Comparison of ENCODE assay signal across 8 mouse cellular contexts in genomic region chr11:119048133-119048510, GRCm38 (mm10). TPM values are rescaled to one million over a fixed set of nuclear protein-coding genes. Genes with fewer than 3 reads are reported as not detected.
DNase-seq lines count a peak whose midpoint lies in the region; ATAC-seq and TF ChIP-seq lines count a peak whose summit lies in the region.

No protein-coding gene starts in this region.

- intact Hi-C loops in left cerebral cortex, postnatal 14 days (cut with DNase I), result no loop called here

- DNase-seq in liver, embryonic 13.5 days, result no peak
- DNase-seq in brain, embryonic 14.5 days (ENCODE audit: low read depth), result peak; percentile 70
- no peak for DNase-seq in hindbrain, embryonic 14.5 days (ENCODE audit: low spot score)
- no peak for DNase-seq in left cerebral cortex, postnatal 14 days (ENCODE audit: low spot score in 2 of 2)
- DNase-seq in cerebellum, postnatal 10 days, result no peak
- DNase-seq in yolk sac, embryonic 10.5 days (ENCODE audit: low spot score), result no peak

- no peaks in the 10 kb centered on the region for H3K9me3 ChIP-seq in liver, embryonic 13.5 days (replicated peaks)
- H3K9me3 ChIP-seq in liver, embryonic 12.5 days (replicated peaks), result no peaks in the 10 kb centered on the region
- no peaks in the 10 kb centered on the region for H3K9me3 ChIP-seq in hindbrain, embryonic 14.5 days (ENCODE audit: control insufficient read depth, low read length)
- H3K9me3 ChIP-seq in midbrain, embryonic 15.5 days, result no peaks in the 10 kb centered on the region

- no peak overlapping the region for H3K27ac ChIP-seq in liver, embryonic 13.5 days
- H3K27ac ChIP-seq in liver, embryonic 12.5 days, result no peak overlapping the region
- no peak overlapping the region for H3K27ac ChIP-seq in hindbrain, embryonic 14.5 days
- no peak overlapping the region for H3K27ac ChIP-seq in midbrain, embryonic 15.5 days

- peaks cover 28% of the 10 kb centered on the region for H3K4me1 ChIP-seq in liver, embryonic 13.5 days (replicated peaks)
- H3K4me1 ChIP-seq in liver, embryonic 12.5 days, result peaks cover 28% of the 10 kb centered on the region
- peaks cover 30% of the 10 kb centered on the region for H3K4me1 ChIP-seq in hindbrain, embryonic 14.5 days (replicated peaks; ENCODE audit: control insufficient read depth, insufficient read depth, low read length)
- peaks cover 46% of the 10 kb centered on the region for H3K4me1 ChIP-seq in midbrain, embryonic 15.5 days

- no peak for ATAC-seq in liver, embryonic 13.5 days (ENCODE audit: low read depth)
- ATAC-seq in liver, embryonic 12.5 days, result no peak
- no peak for ATAC-seq in hindbrain, embryonic 14.5 days (ENCODE audit: low FRiP score)
- ATAC-seq in midbrain, embryonic 15.5 days (replicated peaks), result no peak

- 0 out of 2 replicates have a peak overlapping the region, but pooled peaks have one; percentile 6 for H3K4me2 ChIP-seq in liver, embryonic 13.5 days
- no peak overlapping the region for H3K4me2 ChIP-seq in liver, embryonic 12.5 days
- peak overlapping the region; percentile 73 for H3K4me2 ChIP-seq in hindbrain, embryonic 14.5 days (replicated peaks)
- H3K4me2 ChIP-seq in midbrain, embryonic 15.5 days, result peak overlapping the region; percentile 20; the same call in 1 of the 2 replicates

- H3K36me3 ChIP-seq in liver, embryonic 13.5 days, result no peaks in the 10 kb centered on the region
- H3K36me3 ChIP-seq in liver, embryonic 12.5 days, result no peaks in the 10 kb centered on the region
- no peaks in the 10 kb centered on the region for H3K36me3 ChIP-seq in hindbrain, embryonic 14.5 days (replicated peaks; ENCODE audit: control insufficient read depth, insufficient read depth)
- no peaks in the 10 kb centered on the region for H3K36me3 ChIP-seq in midbrain, embryonic 15.5 days (replicated peaks)

- WGBS in liver, embryonic 13.5 days (ENCODE audit: insufficient replicate concordance), result 2% methylated on average over 13 of the region's 13 CpGs
- WGBS in liver, embryonic 12.5 days (ENCODE audit: insufficient replicate concordance), result 2% methylated on average over 13 of the region's 13 CpGs
- under 1% methylated on average over 13 of the region's 13 CpGs for WGBS in hindbrain, embryonic 14.5 days
- under 1% methylated on average over 13 of the region's 13 CpGs for WGBS in midbrain, embryonic 15.5 days

- no peak for TF ChIP-seq POLR2A in brain, embryonic 14.5 days (IDR thresholded peaks at IDR 0.05; ENCODE audit: borderline replicate concordance, extremely low read depth, insufficient read depth, insufficient read length, poor library complexity, severe bottlenecking)

- H3K4me3 ChIP-seq in liver, embryonic 13.5 days (replicated peaks), result no peak overlapping the region
- no peak overlapping the region for H3K4me3 ChIP-seq in liver, embryonic 12.5 days
- H3K4me3 ChIP-seq in hindbrain, embryonic 14.5 days (replicated peaks; ENCODE audit: low read length), result no peak overlapping the region
- peak overlapping the region; percentile 2; the same call in 1 of the 2 replicates for H3K4me3 ChIP-seq in midbrain, embryonic 15.5 days

- TF ChIP-seq CTCF in brain, embryonic 14.5 days (IDR thresholded peaks at IDR 0.05; ENCODE audit: borderline replicate concordance, extremely low read depth, insufficient read depth, insufficient read length), result no peak

- H3K9ac ChIP-seq in liver, embryonic 13.5 days, result no peak overlapping the region
- no peak overlapping the region for H3K9ac ChIP-seq in liver, embryonic 12.5 days
- no peak overlapping the region for H3K9ac ChIP-seq in hindbrain, embryonic 14.5 days
- H3K9ac ChIP-seq in midbrain, embryonic 15.5 days, result no peak overlapping the region

- H3K27me3 ChIP-seq in liver, embryonic 13.5 days, result peaks cover 100% of the 10 kb centered on the region
- H3K27me3 ChIP-seq in liver, embryonic 12.5 days (replicated peaks), result peaks cover 100% of the 10 kb centered on the region
- H3K27me3 ChIP-seq in hindbrain, embryonic 14.5 days (ENCODE audit: control insufficient read depth, insufficient read depth, low read length), result peaks cover 95% of the 10 kb centered on the region
- peaks cover 83% of the 10 kb centered on the region for H3K27me3 ChIP-seq in midbrain, embryonic 15.5 days (replicated peaks)

RNA-seq across cellular contexts. Expression of gene Cbx8, which starts 7.4 kb away (rescaled TPM):
- 2.4 and 2.8 TPM in 2 replicates for polyA plus RNA-seq in liver, embryonic 13.5 days (2015; fragmentation: Nextera tagmentation; extraction: Ambion mirVana)
- 2.5 and 3.3 TPM in 2 replicates for polyA plus RNA-seq in liver, embryonic 12.5 days (2016; fragmentation: Nextera tagmentation; extraction: Ambion mirVana)
- 6.5 and 10.4 TPM in 2 replicates for polyA plus RNA-seq in brain, embryonic 14.5 days (2012; rRNA removed)
- polyA plus RNA-seq in hindbrain, embryonic 14.5 days (2014; fragmentation: Nextera tagmentation; extraction: Ambion mirVana), result 8.5 and 9.8 TPM in 2 replicates
- 9.6 and 9.7 TPM in 2 replicates for polyA plus RNA-seq in midbrain, embryonic 15.5 days (2015; fragmentation: Nextera tagmentation; extraction: Ambion mirVana)
- total RNA-seq in left cerebral cortex, postnatal 14 days (2021), result 10 to 100 TPM; 12.9 to 15.4 TPM

RNA-seq across cellular contexts. Expression of gene Cbx2, which starts 25.4 kb away (rescaled TPM):
- 3.8 and 4.1 TPM in 2 replicates for polyA plus RNA-seq in liver, embryonic 13.5 days (2015; fragmentation: Nextera tagmentation; extraction: Ambion mirVana)
- 8.6 TPM in 2 replicates for polyA plus RNA-seq in liver, embryonic 12.5 days (2016; fragmentation: Nextera tagmentation; extraction: Ambion mirVana)
- 30.0 and 40.1 TPM in 2 replicates for polyA plus RNA-seq in brain, embryonic 14.5 days (2012; rRNA removed)
- polyA plus RNA-seq in hindbrain, embryonic 14.5 days (2014; fragmentation: Nextera tagmentation; extraction: Ambion mirVana), result 10.7 and 13.7 TPM in 2 replicates
- 17.6 and 19.6 TPM in 2 replicates for polyA plus RNA-seq in midbrain, embryonic 15.5 days (2015; fragmentation: Nextera tagmentation; extraction: Ambion mirVana)
- 1 to 10 TPM; 2.4 to 3.4 TPM for total RNA-seq in left cerebral cortex, postnatal 14 days (2021)

RNA-seq across cellular contexts. Expression of gene Cbx4, which starts 37.9 kb away (rescaled TPM):
- 2.0 and 2.4 TPM in 2 replicates for polyA plus RNA-seq in liver, embryonic 13.5 days (2015; fragmentation: Nextera tagmentation; extraction: Ambion mirVana)
- polyA plus RNA-seq in liver, embryonic 12.5 days (2016; fragmentation: Nextera tagmentation; extraction: Ambion mirVana), result 3.2 and 3.3 TPM in 2 replicates
- polyA plus RNA-seq in brain, embryonic 14.5 days (2012; rRNA removed), result 30.0 and 34.7 TPM in 2 replicates
- polyA plus RNA-seq in hindbrain, embryonic 14.5 days (2014; fragmentation: Nextera tagmentation; extraction: Ambion mirVana), result 16.8 and 20.2 TPM in 2 replicates
- polyA plus RNA-seq in midbrain, embryonic 15.5 days (2015; fragmentation: Nextera tagmentation; extraction: Ambion mirVana), result 23.7 and 24.7 TPM in 2 replicates
- total RNA-seq in left cerebral cortex, postnatal 14 days (2021), result 10 to 100 TPM; 63.2 to 74.0 TPM
